Mouse (Mus musculus) lung, embryonic 15.5 days (tissue): ENCODE measurements around the gene Rbpms2. TPM values are rescaled to one million over a fixed set of nuclear protein-coding genes. Genes with fewer than 3 reads are reported as not detected.
"Not testable (repeated sequence)": the region's sequence is repeated elsewhere in the genome, so short reads cannot be mapped to it uniquely, and the experiment has no call there.

ENCODE experiments used
- ATAC-seq: fragments of 200-750 bp; cut with Nextera tagmentation; 2 replicates; pipeline ENCODE4 v1.8.0; 2017; ENCODE audit warnings: moderate number of reproducible peaks, borderline replicate concordance; ENCODE audit not compliant: low FRiP score, low TSS enrichment; ENCODE audit errors: extremely low read depth
- H3K27ac ChIP-seq: fragments of 300-500 bp; sonication (generic); 2 replicates; pipeline ENCODE4 v1.5.1; 2015; ENCODE audit warnings: moderate library complexity, mild to moderate bottlenecking, inconsistent platforms
- H3K27me3 ChIP-seq: fragments of 300-500 bp; sonication (generic); 2 replicates; pipeline ENCODE4 v1.6.1; 2015; ENCODE audit warnings: inconsistent platforms
- H3K36me3 ChIP-seq: fragments of 300-500 bp; sonication (generic); 2 replicates; pipeline ENCODE4 v1.6.1; 2015; ENCODE audit warnings: inconsistent platforms
- H3K4me1 ChIP-seq: fragments of 300-500 bp; sonication (generic); 2 replicates; pipeline ENCODE4 v1.6.1; 2015; ENCODE audit warnings: inconsistent platforms
- H3K4me2 ChIP-seq: fragments of 300-500 bp; sonication (generic); 2 replicates; pipeline ENCODE4 v1.6.1; 2015; ENCODE audit warnings: inconsistent platforms, mild to moderate bottlenecking, moderate library complexity
- H3K4me3 ChIP-seq: fragments of 300-500 bp; sonication (generic); 2 replicates; pipeline ENCODE4 v1.5.1; 2015; ENCODE audit warnings: mild to moderate bottlenecking, inconsistent platforms
- H3K9ac ChIP-seq: fragments of 300-500 bp; sonication (generic); 2 replicates; pipeline ENCODE4 v1.6.1; 2015; ENCODE audit warnings: inconsistent platforms
- H3K9me3 ChIP-seq: fragments of 300-500 bp; sonication (generic); 2 replicates; pipeline ENCODE4 v1.6.1; 2016; ENCODE audit warnings: inconsistent platforms
- WGBS: fragments of 180-500 bp; shearing (Covaris S2); methylation state at CpG from one replicate; pipeline ENCODE4 v1.1.7; 2015; 5-methylcytosine and 5-hydroxymethylcytosine counted together
- polyA plus RNA-seq: library from polyadenylated mRNA; unstranded; fragments of >200 nt; fragmentation: Nextera tagmentation; extraction: Ambion mirVana; gene quantifications from 2 replicates; pipeline ENCODE4 v1.2.1, GENCODE M21; 2015

Rbpms2 gene
- polyA plus RNA-seq, 1 experiment from 2014 or later, result 16.6 TPM

DNA sequence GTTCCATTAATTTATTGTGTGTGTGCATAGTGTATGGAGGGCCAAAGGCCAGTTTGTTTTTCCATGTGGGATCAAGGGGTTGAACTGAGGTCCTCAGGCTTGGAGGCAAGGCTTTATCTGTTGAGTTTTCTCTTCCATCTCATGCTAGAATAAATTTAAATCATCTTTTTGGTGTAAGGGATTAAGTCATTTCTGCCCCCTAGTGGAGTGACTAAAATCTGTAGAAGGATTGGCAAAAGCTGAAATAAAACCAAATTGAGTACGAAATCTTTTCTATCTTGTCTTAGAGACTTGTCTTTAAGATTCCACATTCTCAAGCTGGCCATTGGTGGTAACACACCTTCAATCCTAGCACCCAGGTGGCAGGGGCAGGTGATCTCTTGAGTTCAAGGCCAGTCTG lies 53.5 kb downstream of the Rbpms2 start:
- H3K4me1 ChIP-seq, result peaks cover 44% of the 10 kb centered on the region
- H3K4me3 ChIP-seq, result no peak overlapping the region
- no peak overlapping the region for H3K4me2 ChIP-seq
- 67% methylated on average over 1 of the region's 1 CpGs for WGBS
- ATAC-seq, result no peak
- H3K9me3 ChIP-seq, result no peaks in the 10 kb centered on the region
- no peaks in the 10 kb centered on the region for H3K27me3 ChIP-seq
- H3K27ac ChIP-seq, result no peak overlapping the region
- no peak overlapping the region for H3K9ac ChIP-seq
- H3K36me3 ChIP-seq, result peaks cover 25% of the 10 kb centered on the region

DNA sequence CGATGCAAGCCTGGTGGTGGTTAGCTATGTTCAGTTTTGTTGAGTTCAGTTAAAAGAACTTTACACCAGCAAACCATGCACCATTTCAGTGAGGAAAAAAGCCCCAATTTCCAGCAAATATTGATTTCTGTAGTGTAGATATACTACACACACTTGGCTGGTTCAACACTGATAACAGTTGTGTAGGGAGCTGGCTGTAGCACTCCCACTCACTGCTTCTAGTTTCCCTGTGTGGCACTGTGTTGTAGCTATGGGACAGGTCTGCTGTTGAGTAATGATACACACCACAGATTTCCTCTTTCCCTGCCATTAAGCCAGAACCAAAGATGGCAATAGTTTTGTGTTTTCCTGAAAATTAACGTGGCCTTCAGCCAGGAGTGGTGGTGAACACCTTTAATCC lies 55.3 kb downstream of the Rbpms2 start:
- peaks cover 28% of the 10 kb centered on the region for H3K4me1 ChIP-seq
- no peak overlapping the region for H3K9ac ChIP-seq
- H3K27me3 ChIP-seq, result no peaks in the 10 kb centered on the region
- ATAC-seq, result no peak
- WGBS, result 85% methylated on average over 2 of the region's 2 CpGs
- no peak overlapping the region for H3K4me2 ChIP-seq
- peaks cover 35% of the 10 kb centered on the region for H3K36me3 ChIP-seq
- H3K27ac ChIP-seq, result no peak overlapping the region
- no peaks in the 10 kb centered on the region for H3K9me3 ChIP-seq
- H3K4me3 ChIP-seq, result no peak overlapping the region

DNA sequence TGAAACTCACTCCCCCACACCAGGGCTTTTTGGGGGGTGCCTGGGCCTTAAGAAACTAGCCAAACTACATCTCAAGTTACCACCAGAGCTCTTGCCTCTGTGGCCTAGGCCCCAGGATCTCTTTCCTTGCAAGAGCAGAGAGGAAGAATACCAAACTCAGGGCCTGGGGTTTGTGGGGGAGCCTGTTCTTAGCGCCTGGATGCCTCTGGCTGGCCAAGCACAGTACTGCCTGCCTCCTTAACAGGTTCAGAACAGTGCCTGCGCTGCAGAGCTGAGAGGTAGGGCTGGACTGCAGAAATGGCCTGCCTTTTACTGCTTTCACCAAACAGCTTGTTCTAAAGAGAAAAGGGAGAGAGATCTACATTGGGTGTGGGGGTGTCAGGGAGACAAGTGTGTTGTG lies 60.4 kb downstream of the Rbpms2 start:
- H3K9ac ChIP-seq, H3K9me3 ChIP-seq, H3K27ac ChIP-seq, ATAC-seq, H3K27me3 ChIP-seq, H3K4me3 ChIP-seq, H3K4me2 ChIP-seq: not testable (repeated sequence)
- Histone ChIP-seq H3K36me3 (peaks cover 64% of the 10 kb centered on the region), H3K4me1 (peaks cover 11% of the 10 kb centered on the region)
- WGBS, result 79% methylated on average over 2 of the region's 2 CpGs

DNA sequence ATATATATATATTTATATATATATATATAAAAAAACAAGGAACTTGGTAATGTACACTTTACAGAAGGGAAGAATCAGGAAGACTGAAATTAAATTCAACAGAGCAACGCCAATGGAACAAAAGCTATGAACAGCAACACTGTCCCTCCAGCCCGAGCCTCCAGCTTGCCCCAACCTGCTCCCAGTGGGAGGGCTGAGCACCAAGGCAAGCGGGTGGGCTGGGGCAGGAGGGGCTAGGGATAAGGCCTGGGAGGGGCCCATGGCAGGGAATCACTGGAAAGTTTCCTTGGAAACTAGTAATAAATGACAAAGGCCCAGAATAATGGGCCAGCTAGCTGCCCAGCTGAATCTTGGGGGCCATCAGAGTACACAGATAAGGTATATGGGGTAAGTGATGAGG lies 63.0 kb downstream of the Rbpms2 start:
- Histone ChIP-seq H3K4me3 (no peak overlapping the region), H3K4me1 (peaks cover 19% of the 10 kb centered on the region), H3K36me3 (peaks cover 60% of the 10 kb centered on the region), H3K27me3 (no peaks in the 10 kb centered on the region), H3K4me2 (no peak overlapping the region), H3K9ac (no peak overlapping the region), H3K9me3 (no peaks in the 10 kb centered on the region), H3K27ac (peak overlapping the region; percentile 41)
- no peak for ATAC-seq
- WGBS, result 57% methylated on average over 3 of the region's 3 CpGs

DNA sequence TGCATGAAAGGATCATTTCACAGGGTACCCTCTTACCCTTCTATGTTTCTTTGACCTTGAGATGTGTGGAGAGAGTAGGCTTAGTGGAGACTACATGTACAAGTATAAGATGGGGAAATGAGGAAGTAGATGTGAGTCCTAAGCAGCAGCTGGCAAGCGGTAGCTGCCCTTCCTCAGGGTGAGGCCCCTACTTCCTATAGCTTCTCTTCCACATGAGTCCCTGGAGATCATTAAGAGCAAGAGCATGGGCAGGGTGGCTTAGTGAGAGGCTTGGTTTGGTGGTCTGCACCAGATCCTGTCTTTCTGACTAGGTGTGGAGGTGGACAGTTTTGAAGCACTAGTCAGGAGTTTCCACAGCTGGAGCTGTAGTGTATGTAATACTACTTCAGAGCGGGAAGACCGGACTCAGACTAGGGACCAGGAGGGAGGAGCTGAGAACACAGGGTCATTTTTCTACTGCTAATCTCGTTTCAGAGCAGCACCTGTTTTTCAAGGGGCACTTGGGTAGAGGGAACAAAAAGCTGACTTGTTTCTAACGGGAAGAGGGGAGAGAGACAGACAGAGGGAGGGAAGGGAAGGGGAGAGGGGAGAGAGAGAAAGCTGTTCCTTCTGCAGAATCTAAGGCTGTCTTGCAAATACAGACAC lies 63.6 kb downstream of the Rbpms2 start:
- Histone ChIP-seq H3K4me1 (peaks cover 19% of the 10 kb centered on the region), H3K9me3 (no peaks in the 10 kb centered on the region), H3K36me3 (peaks cover 59% of the 10 kb centered on the region), H3K4me3 (no peak overlapping the region), H3K27ac (peak overlapping the region; percentile 41), H3K4me2 (no peak overlapping the region), H3K9ac (no peak overlapping the region), H3K27me3 (no peaks in the 10 kb centered on the region)
- peak; percentile 41; the same call in 1 of the 2 replicates for ATAC-seq
- WGBS, result 32% methylated on average over 5 of the region's 5 CpGs

DNA sequence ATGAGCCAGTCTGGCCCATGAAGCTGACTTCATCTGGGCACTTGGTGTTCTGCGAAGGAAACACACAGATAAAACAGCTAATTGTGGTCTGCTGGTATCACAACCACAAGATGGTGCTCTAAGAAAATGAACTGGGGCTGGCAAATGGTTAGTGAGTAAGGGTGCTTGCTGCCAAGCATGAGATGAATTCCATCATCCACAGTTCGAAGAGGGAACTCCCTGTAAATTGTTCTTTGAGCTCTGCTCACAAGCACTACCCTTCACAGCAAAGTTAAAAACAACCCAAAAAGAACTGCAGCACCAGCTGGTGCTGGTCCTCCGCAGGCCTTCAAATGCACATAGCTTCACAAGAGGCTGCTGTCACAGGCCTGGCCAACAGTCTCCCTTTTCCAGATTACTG lies 66.2 kb downstream of the Rbpms2 start:
- H3K4me1 ChIP-seq, result peaks cover 19% of the 10 kb centered on the region
- no peaks in the 10 kb centered on the region for H3K27me3 ChIP-seq
- H3K9ac ChIP-seq, result no peak overlapping the region
- peak overlapping the region; percentile 66; the same call in 1 of the 2 replicates for H3K27ac ChIP-seq
- ATAC-seq, result peak; percentile 60
- H3K9me3 ChIP-seq, result no peaks in the 10 kb centered on the region
- H3K36me3 ChIP-seq, result peaks cover 65% of the 10 kb centered on the region
- no peak overlapping the region for H3K4me3 ChIP-seq
- no peak overlapping the region for H3K4me2 ChIP-seq
- 55% methylated on average over 3 of the region's 3 CpGs for WGBS

DNA sequence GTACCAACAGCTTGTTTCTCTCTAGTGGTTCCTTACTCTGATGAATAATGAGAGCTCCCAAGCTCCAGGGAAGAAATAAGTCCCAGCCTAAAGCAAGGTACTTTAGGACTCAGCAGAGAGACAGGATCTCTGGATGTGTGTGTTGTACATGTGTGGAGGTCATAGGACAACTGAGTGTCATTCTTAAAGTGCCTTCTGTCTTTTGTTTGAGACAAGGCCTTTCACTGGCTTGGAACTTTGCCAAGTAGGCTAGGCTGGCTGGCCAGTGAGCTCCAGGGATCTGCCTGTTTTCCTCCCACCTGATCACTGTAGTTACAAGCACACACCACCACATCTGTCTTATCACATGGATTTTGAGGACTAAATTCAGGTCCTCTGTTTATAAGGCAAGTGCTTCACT lies 66.9 kb downstream of the Rbpms2 start:
- ATAC-seq, result no peak
- Histone ChIP-seq H3K36me3 (peaks cover 67% of the 10 kb centered on the region), H3K9ac (no peak overlapping the region), H3K9me3 (no peaks in the 10 kb centered on the region), H3K27ac (peak overlapping the region; percentile 66), H3K4me1 (peaks cover 19% of the 10 kb centered on the region), H3K4me3 (no peak overlapping the region), H3K4me2 (no peak overlapping the region), H3K27me3 (no peaks in the 10 kb centered on the region)

DNA sequence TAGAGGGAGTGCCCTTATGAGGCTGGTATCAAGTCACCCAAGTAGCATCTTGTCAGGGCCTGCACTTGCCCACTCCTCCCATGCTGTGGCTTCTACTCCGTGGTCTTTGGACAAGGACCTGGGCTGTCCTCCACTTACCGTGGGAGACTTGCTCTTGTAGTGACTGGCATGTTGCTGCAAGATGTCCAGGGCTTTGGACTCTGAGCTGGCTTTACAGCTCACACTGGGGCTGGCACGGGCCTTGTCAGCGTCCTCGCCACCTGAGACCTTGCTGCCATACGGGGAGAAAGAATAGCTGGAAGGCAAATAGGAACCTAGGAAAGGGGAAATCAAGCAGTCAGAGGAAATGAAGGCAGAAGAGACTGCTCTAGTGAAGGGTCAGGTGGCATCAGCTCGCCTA lies 67.9 kb downstream of the Rbpms2 start:
- Histone ChIP-seq H3K27ac (no peak overlapping the region), H3K4me2 (no peak overlapping the region), H3K4me1 (peaks cover 15% of the 10 kb centered on the region), H3K36me3 (peaks cover 72% of the 10 kb centered on the region), H3K4me3 (no peak overlapping the region), H3K9me3 (no peaks in the 10 kb centered on the region), H3K9ac (no peak overlapping the region), H3K27me3 (no peaks in the 10 kb centered on the region)
- no peak for ATAC-seq
- WGBS, result 84% methylated on average over 7 of the region's 7 CpGs

DNA sequence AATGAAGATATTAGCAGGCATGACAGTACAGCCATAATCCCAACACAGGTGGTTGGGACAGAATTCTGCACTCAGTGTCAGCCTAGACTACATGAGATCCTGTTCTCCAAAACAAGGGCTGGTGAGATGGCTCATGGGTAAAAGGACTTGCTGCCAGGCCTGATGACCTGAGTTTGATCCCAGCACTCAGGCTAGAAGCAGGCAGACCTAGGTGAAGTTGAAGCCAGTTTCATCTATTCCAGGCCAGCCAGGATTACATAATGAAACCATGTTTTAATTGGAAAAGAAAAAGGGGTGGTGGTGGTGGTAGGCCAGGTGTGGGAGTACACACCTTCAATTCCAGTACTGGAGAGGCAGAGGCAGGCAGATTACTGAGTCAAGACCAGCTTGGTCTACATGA lies 68.5 kb downstream of the Rbpms2 start:
- Histone ChIP-seq H3K36me3 (peaks cover 67% of the 10 kb centered on the region), H3K27ac (no peak overlapping the region), H3K4me3 (no peak overlapping the region), H3K4me2 (no peak overlapping the region), H3K9me3 (no peaks in the 10 kb centered on the region), H3K4me1 (peaks cover 9% of the 10 kb centered on the region; the same call in 1 of the 2 replicates), H3K9ac (no peak overlapping the region), H3K27me3 (no peaks in the 10 kb centered on the region)
- ATAC-seq, result no peak

DNA sequence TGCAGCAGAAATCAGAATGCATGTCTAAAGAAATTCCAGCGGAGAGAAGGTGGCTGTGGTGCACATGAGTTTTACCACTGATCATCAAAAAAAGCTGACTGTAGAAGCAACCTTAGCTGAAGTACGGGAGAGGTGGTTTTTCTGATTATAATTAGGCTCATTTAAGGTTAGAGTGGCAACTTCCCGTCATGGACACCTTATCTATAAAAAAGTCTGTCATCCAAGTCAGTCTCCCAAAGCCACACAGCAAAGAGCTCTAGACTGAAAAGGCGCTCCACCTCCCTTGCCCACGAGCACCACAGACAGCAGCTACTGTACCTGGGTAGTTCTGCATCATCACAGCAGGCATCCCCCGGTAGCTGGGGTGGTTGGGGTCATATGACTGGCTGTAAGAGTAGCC lies 71.1 kb downstream of the Rbpms2 start:
- H3K9ac ChIP-seq, result no peak overlapping the region
- peaks cover 68% of the 10 kb centered on the region for H3K36me3 ChIP-seq
- no peak overlapping the region for H3K4me3 ChIP-seq
- ATAC-seq, result no peak
- H3K27me3 ChIP-seq, result no peaks in the 10 kb centered on the region
- H3K4me2 ChIP-seq, result no peak overlapping the region
- 84% methylated on average over 6 of the region's 6 CpGs for WGBS
- H3K4me1 ChIP-seq, result peaks cover 8% of the 10 kb centered on the region; the same call in 1 of the 2 replicates
- no peaks in the 10 kb centered on the region for H3K9me3 ChIP-seq
- H3K27ac ChIP-seq, result no peak overlapping the region

DNA sequence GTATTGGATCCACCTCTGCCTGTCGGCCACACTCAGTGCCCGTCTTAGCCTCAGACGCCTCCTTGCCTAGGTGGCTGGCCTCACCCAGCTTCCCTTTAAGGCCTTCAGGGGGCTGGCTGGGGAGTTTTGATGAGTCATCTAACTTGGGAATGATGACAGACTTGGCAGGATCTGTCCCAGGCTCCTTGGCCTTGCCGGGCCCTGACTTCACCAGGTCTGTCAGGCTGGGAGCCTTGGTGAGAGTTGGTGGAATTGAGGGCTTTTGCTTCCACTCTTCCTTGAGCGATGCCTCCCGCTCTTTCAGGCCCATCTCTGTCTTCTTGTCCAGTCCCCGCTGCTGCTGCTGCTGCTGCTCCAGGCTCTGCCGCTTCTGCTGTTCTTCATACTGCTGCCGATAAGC lies 72.8 kb downstream of the Rbpms2 start:
- Histone ChIP-seq H3K36me3 (peaks cover 59% of the 10 kb centered on the region), H3K9me3 (no peaks in the 10 kb centered on the region), H3K4me2 (no peak overlapping the region), H3K27ac (no peak overlapping the region), H3K27me3 (no peaks in the 10 kb centered on the region), H3K4me1 (no peaks in the 10 kb centered on the region), H3K4me3 (no peak overlapping the region), H3K9ac (no peak overlapping the region)
- ATAC-seq, result no peak
- 86% methylated on average over 9 of the region's 9 CpGs for WGBS

DNA sequence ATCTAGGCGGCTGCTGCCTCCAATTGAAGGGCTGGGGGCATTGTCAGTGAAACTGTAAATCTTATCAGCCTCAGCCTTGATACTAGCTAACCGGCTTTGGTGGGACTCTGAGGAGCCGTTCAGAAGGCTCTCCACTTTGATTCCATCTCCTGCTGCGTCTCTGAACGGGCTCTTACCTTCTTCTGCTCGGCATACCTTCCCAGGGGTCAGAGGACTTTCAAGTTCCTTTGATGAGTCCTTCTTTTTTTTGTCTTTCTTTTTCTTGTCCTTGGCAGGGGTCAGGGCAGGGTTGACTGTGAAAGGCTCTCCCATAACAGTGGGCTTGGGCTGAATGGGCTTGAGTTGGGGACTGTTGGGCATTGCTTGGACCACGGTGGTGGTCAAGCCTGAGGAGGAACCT lies 73.8 kb downstream of the Rbpms2 start:
- no peaks in the 10 kb centered on the region for H3K27me3 ChIP-seq
- H3K4me1 ChIP-seq, result no peaks in the 10 kb centered on the region
- no peak for ATAC-seq
- WGBS, result 81% methylated on average over 7 of the region's 7 CpGs
- no peak overlapping the region for H3K27ac ChIP-seq
- no peak overlapping the region for H3K4me3 ChIP-seq
- H3K9ac ChIP-seq, result no peak overlapping the region
- peaks cover 52% of the 10 kb centered on the region for H3K36me3 ChIP-seq
- no peak overlapping the region for H3K4me2 ChIP-seq
- no peaks in the 10 kb centered on the region for H3K9me3 ChIP-seq
